Mouse (Mus musculus) neural tube, embryonic 11.5 days (tissue): ENCODE data around the gene Ddb1. TPM values are rescaled to one million over a fixed set of nuclear protein-coding genes. Genes with fewer than 3 reads are reported as not detected.

Experiments
- ATAC-seq: fragments of 200-750 bp; cut with Nextera tagmentation; 2 replicates; pipeline ENCODE4 v1.8.0; 2017; ENCODE audit warnings: moderate number of reproducible peaks, mild to moderate bottlenecking, moderate TSS enrichment, moderate library complexity; ENCODE audit not compliant: insufficient read depth, low FRiP score, low TSS enrichment
- DNase-seq: peaks from one replicate; pipeline ENCODE4 v3.0.0-alpha.2; 2015; ENCODE audit warnings: low spot score
- H3K27ac ChIP-seq: fragments of 300-500 bp; sonication (generic); 2 replicates; pipeline ENCODE4 v1.5.1; 2014; ENCODE audit warnings: low read depth, mild to moderate bottlenecking, low read length
- H3K27me3 ChIP-seq: fragments of 300-500 bp; sonication (generic); 2 replicates; pipeline ENCODE4 v1.6.1; 2014; ENCODE audit warnings: mild to moderate bottlenecking, low read length, mixed read lengths; ENCODE audit not compliant: control insufficient read depth, insufficient read depth
- H3K36me3 ChIP-seq: fragments of 300-500 bp; sonication (generic); 2 replicates; pipeline ENCODE4 v1.6.1; 2014; ENCODE audit warnings: mild to moderate bottlenecking, low read length, moderate library complexity, mixed read lengths; ENCODE audit not compliant: control insufficient read depth, insufficient read depth
- H3K4me1 ChIP-seq: fragments of 300-500 bp; sonication (generic); 2 replicates; pipeline ENCODE4 v1.6.1; 2014; ENCODE audit warnings: low read length, mixed read lengths; ENCODE audit not compliant: control insufficient read depth, insufficient read depth
- H3K4me2 ChIP-seq: fragments of 300-500 bp; sonication (generic); 2 replicates; pipeline ENCODE4 v1.6.1; 2014; ENCODE audit warnings: low read depth, mild to moderate bottlenecking, moderate library complexity
- H3K4me3 ChIP-seq: fragments of 300-500 bp; sonication (generic); 2 replicates; pipeline ENCODE4 v1.5.1; 2014; ENCODE audit warnings: low read depth, low read length
- H3K9ac ChIP-seq: fragments of 300-500 bp; sonication (generic); 2 replicates; pipeline ENCODE4 v1.6.1; 2014; ENCODE audit warnings: mild to moderate bottlenecking, low read length
- H3K9me3 ChIP-seq: fragments of 300-500 bp; sonication (generic); 2 replicates; pipeline ENCODE4 v1.6.1; 2016; ENCODE audit warnings: low read length; ENCODE audit not compliant: control insufficient read depth
- WGBS: fragments of 180-500 bp; shearing (Covaris S2); extraction: QIAGEN DNeasy Blood & Tissue Kit; methylation state at CpG from one replicate; pipeline ENCODE4 v1.1.7; 2014; 5-methylcytosine and 5-hydroxymethylcytosine counted together
- polyA plus RNA-seq: library from polyadenylated mRNA; unstranded; fragments of >200 nt; fragmentation: Nextera tagmentation; extraction: Ambion mirVana; gene quantifications from 2 replicates; pipeline ENCODE4 v1.2.1, GENCODE M21; 2014

The Ddb1 gene
- polyA plus RNA-seq, 1 experiment from 2014 or later, result 460 TPM

DNA sequence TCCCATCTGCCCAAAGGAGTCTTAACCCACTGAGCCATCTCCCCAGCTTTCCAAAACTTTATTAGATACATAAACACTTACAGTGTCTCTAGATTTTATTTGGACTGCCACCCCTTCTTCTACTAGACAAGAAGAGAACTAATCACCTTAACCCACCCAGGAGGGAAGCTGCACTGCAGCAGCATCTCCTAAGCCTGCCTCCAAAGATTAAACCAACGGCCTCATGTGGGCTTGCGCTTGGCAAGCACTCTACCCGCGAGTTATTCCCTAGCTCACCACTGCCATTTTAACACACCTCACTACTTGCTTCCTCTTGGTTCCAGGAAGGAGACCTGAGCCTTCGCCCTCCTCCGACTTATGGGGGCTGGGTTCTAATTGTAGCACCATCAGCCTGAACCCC is 40.8 kb upstream of the Ddb1 start:
- H3K4me1 ChIP-seq, result no peaks in the 10 kb centered on the region
- DNase-seq, result no peak
- WGBS, result 83% methylated on average over 6 of the region's 6 CpGs
- H3K27ac ChIP-seq, result no peak overlapping the region
- H3K4me2 ChIP-seq, result no peak overlapping the region
- no peaks in the 10 kb centered on the region for H3K9me3 ChIP-seq
- H3K4me3 ChIP-seq, result no peak overlapping the region
- no peaks in the 10 kb centered on the region for H3K27me3 ChIP-seq
- no peaks in the 10 kb centered on the region for H3K36me3 ChIP-seq
- no peak for ATAC-seq
- H3K9ac ChIP-seq, result no peak overlapping the region

DNA sequence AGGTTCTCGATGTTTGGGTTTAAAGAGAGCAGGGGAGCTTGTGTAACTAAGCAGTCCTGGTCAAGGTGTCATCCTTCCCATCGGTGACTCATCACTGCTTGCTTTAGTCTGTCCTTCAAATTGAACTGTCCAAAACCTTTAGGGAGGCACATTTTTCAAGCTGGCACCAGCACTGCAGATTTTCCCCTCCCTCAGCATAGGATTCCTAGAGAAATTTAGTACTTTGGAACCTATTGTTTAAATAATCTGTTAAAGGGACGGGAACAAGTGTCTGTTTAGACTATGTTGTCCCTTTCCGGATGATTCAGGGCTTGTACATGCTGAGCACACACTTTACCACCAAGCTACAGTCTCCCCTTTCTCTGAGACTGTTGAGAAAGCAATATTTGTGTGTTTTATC is 39.9 kb upstream of the Ddb1 start:
- no peaks in the 10 kb centered on the region for H3K27me3 ChIP-seq
- no peak overlapping the region for H3K27ac ChIP-seq
- WGBS, result 84% methylated on average over 4 of the region's 4 CpGs
- DNase-seq, result no peak
- H3K4me1 ChIP-seq, result no peaks in the 10 kb centered on the region
- no peak overlapping the region for H3K4me3 ChIP-seq
- H3K4me2 ChIP-seq, result no peak overlapping the region
- peaks cover 4% of the 10 kb centered on the region; the same call in 1 of the 2 replicates for H3K36me3 ChIP-seq
- H3K9me3 ChIP-seq, result no peaks in the 10 kb centered on the region
- ATAC-seq, result no peak
- no peak overlapping the region for H3K9ac ChIP-seq

DNA sequence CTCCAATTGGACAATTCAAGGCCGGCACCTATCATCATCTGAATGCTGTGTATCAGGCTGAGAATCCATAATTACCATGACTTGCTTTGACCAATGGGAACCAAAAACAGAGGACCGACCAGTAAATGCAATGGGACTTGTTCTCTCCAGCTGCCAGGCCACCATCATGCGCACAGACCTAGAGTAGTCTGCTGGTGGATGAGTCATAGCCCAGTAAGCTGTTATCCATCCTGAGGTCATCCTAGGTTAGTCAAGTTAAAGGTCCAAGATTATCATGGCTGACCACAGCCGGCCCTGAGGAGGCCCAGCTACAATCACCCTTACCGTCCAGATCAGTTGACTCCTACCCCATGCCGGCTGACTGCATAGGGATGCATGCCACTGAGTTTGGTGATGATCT is 35.5 kb upstream of the Ddb1 start:
- peaks cover 13% of the 10 kb centered on the region for H3K36me3 ChIP-seq
- H3K9me3 ChIP-seq, result no peaks in the 10 kb centered on the region
- H3K4me1 ChIP-seq, result no peaks in the 10 kb centered on the region
- no peaks in the 10 kb centered on the region for H3K27me3 ChIP-seq
- no peak overlapping the region for H3K4me2 ChIP-seq
- H3K4me3 ChIP-seq, result no peak overlapping the region
- no peak for DNase-seq
- H3K27ac ChIP-seq, result no peak overlapping the region
- no peak overlapping the region for H3K9ac ChIP-seq
- no peak for ATAC-seq
- WGBS, result 96% methylated on average over 6 of the region's 6 CpGs

DNA sequence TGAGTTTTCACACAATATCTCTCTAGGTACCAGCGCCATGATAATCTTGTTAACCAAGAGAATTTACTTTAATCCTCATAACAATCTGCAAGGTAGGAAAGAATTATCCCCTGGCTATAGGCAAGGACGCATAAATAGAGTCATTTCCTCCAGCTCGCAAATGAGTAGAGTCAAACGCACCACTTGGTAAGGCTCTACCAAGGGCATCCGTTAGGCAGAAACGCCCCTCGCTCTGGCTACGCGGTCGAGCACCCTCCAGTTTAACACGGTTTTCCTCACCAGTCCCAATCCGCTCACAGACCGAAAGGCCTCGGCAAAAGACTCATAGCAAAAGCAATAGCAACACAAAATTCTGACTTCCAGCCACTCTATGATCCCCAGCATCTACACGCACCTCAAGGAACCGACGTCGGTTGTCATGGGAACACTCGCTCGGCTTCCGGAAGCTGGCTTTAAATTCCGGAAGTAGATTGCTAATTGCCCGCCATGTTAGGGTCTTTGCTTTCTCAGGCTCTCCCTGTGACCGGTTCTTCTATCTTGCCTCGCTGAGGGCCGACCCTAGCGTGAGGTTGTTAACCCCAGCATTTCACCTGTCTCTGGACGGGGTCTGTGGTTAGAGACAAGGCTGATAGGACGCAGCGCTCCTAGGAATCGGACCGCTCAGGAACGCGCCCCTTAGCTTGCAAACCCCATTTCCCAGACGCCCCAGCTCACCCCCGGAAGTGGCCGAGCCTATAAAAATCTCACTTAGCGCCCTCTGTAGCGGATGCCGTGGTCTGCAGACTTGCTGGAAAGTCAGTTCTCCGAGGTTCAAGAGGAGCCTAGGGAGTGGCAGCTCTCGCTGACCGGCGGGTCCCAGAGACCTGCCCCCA is 28.2 kb upstream of the Ddb1 start, which contains the start of the genes Cyb561a3 and Tmem138:
Gene Cyb561a3 (plus strand): TSS at position 483 of the 872 bp plus-strand sequence.
Gene Tmem138 (minus strand): TSS at position 673 of the 872 bp plus-strand sequence.
- Histone ChIP-seq H3K36me3 (peaks cover 5% of the 10 kb centered on the region), H3K9ac (peak within 1 kb of the TSS; percentile 75)
- peak; percentile 97 for ATAC-seq

DNA sequence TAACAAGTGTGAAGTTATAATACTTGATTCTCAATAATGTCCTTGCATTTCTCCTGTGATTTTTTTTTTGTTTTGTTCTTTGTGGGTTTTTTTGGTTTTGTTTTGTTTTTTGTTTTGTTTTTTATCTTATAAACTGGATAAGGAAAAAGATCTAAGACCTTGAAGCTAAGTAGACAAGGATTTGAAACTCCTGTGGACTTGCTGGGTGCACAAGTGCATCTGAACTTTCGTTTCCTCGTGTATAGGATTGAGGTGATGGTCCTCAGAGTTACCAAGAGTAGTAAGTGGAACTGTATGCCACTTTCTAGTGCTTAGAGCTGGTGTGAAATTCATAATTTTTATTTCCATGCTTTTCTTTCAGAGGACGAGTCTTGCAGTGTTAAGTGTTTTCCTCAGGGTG is 25.0 kb upstream of the Ddb1 start:
- H3K4me3 ChIP-seq, result no peak overlapping the region
- H3K9me3 ChIP-seq, result no peaks in the 10 kb centered on the region
- H3K4me1 ChIP-seq, result peaks cover 2% of the 10 kb centered on the region; the same call in 1 of the 2 replicates
- no peaks in the 10 kb centered on the region for H3K27me3 ChIP-seq
- no peak overlapping the region for H3K9ac ChIP-seq
- H3K27ac ChIP-seq, result no peak overlapping the region
- H3K4me2 ChIP-seq, result no peak overlapping the region
- ATAC-seq (no peak), DNase-seq (no peak)
- WGBS, result 89% methylated on average over 3 of the region's 3 CpGs
- H3K36me3 ChIP-seq, result no peaks in the 10 kb centered on the region

More for the DNA sequence above, 28.2 kb upstream of the Ddb1 start, which contains the start of the genes Cyb561a3 and Tmem138:
- peak within 1 kb of the TSS; percentile 76 for H3K27ac ChIP-seq
- no peaks in the 10 kb centered on the region for H3K27me3 ChIP-seq
- H3K4me1 ChIP-seq, result peaks cover 2% of the 10 kb centered on the region; the same call in 1 of the 2 replicates
- peak within 1 kb of the TSS; percentile 85 for H3K4me2 ChIP-seq
- peak; percentile 92 for DNase-seq
- peak within 1 kb of the TSS; percentile 73 for H3K4me3 ChIP-seq
- no peaks in the 10 kb centered on the region for H3K9me3 ChIP-seq
- WGBS, result under 1% methylated on average over 44 of the region's 44 CpGs

DNA sequence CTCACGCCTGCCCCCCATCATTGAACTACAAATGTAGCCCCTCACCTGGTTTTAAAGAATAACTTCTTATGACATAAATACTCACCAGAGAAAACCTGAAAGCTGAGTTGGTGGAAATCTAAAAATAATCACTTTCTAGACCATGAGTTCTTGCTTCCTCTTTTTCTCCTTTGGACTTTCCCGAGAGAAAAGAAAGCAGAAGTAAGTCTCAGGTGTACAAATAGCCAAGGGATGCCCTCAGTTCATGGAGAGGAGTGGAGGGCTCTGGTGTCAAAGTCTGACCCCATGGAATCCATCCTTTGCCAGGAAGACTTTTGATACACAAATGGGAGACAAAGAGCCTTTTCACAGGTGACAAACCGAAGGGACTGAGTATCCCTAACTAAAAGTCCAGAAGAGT is 24.4 kb upstream of the Ddb1 start:
- 89% methylated on average over 3 of the region's 3 CpGs for WGBS

DNA sequence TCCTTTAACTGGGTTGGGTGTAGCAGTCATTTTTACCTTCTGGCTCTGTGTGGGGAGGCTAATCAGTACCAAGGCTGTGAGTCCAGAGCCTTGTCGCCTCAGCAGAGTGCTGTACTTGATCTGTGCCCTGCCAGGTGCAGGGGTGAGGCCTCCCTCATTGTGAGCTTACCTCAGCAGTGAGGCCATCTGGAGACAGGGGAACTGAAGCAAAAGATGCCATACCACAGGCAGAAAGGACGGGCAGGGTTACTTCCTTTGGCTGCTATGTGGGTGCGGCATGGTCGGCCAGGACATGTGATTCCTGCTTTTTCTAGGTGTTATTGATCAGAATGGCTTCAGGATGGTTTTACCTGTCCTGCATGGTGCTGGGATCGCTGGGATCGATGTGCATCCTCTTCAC is 23.1 kb upstream of the Ddb1 start:
- H3K27ac ChIP-seq, result no peak overlapping the region
- H3K9ac ChIP-seq, result no peak overlapping the region
- no peaks in the 10 kb centered on the region for H3K36me3 ChIP-seq
- ATAC-seq, result no peak
- no peak overlapping the region for H3K4me3 ChIP-seq
- no peak for DNase-seq
- H3K9me3 ChIP-seq, result no peaks in the 10 kb centered on the region
- no peaks in the 10 kb centered on the region for H3K4me1 ChIP-seq
- no peak overlapping the region for H3K4me2 ChIP-seq
- H3K27me3 ChIP-seq, result no peaks in the 10 kb centered on the region
- WGBS, result 86% methylated on average over 6 of the region's 6 CpGs

More for the DNA sequence above, 24.4 kb upstream of the Ddb1 start:
- H3K27ac ChIP-seq, result no peak overlapping the region
- no peak overlapping the region for H3K4me2 ChIP-seq
- H3K4me3 ChIP-seq, result no peak overlapping the region
- H3K27me3 ChIP-seq, result no peaks in the 10 kb centered on the region
- H3K9ac ChIP-seq, result no peak overlapping the region
- H3K4me1 ChIP-seq, result peaks cover 2% of the 10 kb centered on the region; the same call in 1 of the 2 replicates
- H3K9me3 ChIP-seq, result no peaks in the 10 kb centered on the region
- no peak for ATAC-seq
- no peak for DNase-seq
- no peaks in the 10 kb centered on the region for H3K36me3 ChIP-seq

DNA sequence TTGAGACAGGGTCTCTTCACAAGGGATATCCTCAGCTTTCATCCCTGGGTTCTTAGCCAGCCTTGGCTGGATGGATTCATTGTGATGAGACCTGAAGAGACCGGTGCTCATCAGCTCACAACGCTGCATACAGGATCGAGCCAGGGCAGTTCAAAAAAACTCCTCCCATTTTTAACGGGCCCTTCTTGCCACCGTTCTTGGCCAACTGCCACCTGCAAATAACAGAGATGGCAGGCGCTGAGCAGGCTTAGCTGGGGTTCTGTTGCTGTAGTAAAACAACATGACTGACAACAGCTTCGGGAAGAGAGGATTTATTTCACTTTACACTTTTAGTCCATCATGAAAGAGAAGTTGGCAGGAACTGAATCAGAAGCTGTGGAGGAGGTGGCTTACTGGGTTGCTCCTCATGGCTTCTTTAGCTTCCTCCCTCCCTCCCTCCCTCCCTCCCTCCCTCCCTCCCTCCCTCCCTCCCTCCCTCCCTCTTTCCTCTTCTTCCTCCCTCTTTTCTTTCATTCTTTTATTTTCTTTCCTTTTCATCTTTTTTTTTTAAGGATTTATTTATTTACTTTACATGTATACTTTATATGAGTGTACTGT is 21.5 kb upstream of the Ddb1 start:
- Histone ChIP-seq H3K9me3 (no peaks in the 10 kb centered on the region), H3K36me3 (no peaks in the 10 kb centered on the region), H3K9ac (no peak overlapping the region), H3K4me2 (no peak overlapping the region), H3K27ac (no peak overlapping the region), H3K27me3 (no peaks in the 10 kb centered on the region), H3K4me3 (no peak overlapping the region), H3K4me1 (no peaks in the 10 kb centered on the region)
- ATAC-seq (no peak), DNase-seq (no peak)
- WGBS, result 74% methylated on average over 7 of the region's 7 CpGs
